8 mouse cellular contexts compared by ENCODE assay signal in genomic region chr2:30657674-30658479, GRCm38 (mm10).
DNase-seq lines count a peak whose midpoint lies in the region; ATAC-seq lines count a peak whose summit lies in the region.

No protein-coding gene starts in this region.

- no peaks in the 10 kb centered on the region for H3K36me3 ChIP-seq in forebrain, embryonic 11.5 days (ENCODE audit: control insufficient read depth, insufficient read depth, low read length)
- H3K36me3 ChIP-seq in hindbrain, embryonic 15.5 days = no peaks in the 10 kb centered on the region
- H3K36me3 ChIP-seq in liver, embryonic 12.5 days = no peaks in the 10 kb centered on the region
- no peaks in the 10 kb centered on the region for H3K36me3 ChIP-seq in neural tube, embryonic 13.5 days

- H3K27ac ChIP-seq in forebrain, embryonic 11.5 days (ENCODE audit: low read depth, low read length) = peak overlapping the region; percentile 97
- H3K27ac ChIP-seq in hindbrain, embryonic 15.5 days (replicated peaks) = peak overlapping the region; percentile 99
- H3K27ac ChIP-seq in liver, embryonic 12.5 days = peak overlapping the region; percentile 80
- H3K27ac ChIP-seq in neural tube, embryonic 13.5 days (replicated peaks) = peak overlapping the region; percentile 100

- peak overlapping the region; percentile 31 for H3K4me3 ChIP-seq in forebrain, embryonic 11.5 days (ENCODE audit: low read depth, low read length)
- peak overlapping the region; percentile 27 for H3K4me3 ChIP-seq in hindbrain, embryonic 15.5 days
- peak overlapping the region; percentile 66 for H3K4me3 ChIP-seq in liver, embryonic 12.5 days
- peak overlapping the region; percentile 30 for H3K4me3 ChIP-seq in neural tube, embryonic 13.5 days

- peaks cover 51% of the 10 kb centered on the region for H3K4me1 ChIP-seq in forebrain, embryonic 11.5 days (replicated peaks; ENCODE audit: control insufficient read depth, insufficient read depth, low read length)
- peaks cover 74% of the 10 kb centered on the region for H3K4me1 ChIP-seq in hindbrain, embryonic 15.5 days (replicated peaks)
- H3K4me1 ChIP-seq in liver, embryonic 12.5 days = peaks cover 49% of the 10 kb centered on the region
- H3K4me1 ChIP-seq in neural tube, embryonic 13.5 days (replicated peaks) = peaks cover 91% of the 10 kb centered on the region

- no peaks in the 10 kb centered on the region for H3K27me3 ChIP-seq in forebrain, embryonic 11.5 days (ENCODE audit: control insufficient read depth, insufficient read depth, low read length)
- H3K27me3 ChIP-seq in hindbrain, embryonic 15.5 days = no peaks in the 10 kb centered on the region
- H3K27me3 ChIP-seq in liver, embryonic 12.5 days (replicated peaks) = peaks cover 20% of the 10 kb centered on the region; the same call in 1 of the 2 replicates
- H3K27me3 ChIP-seq in neural tube, embryonic 13.5 days = no peaks in the 10 kb centered on the region

- peak; percentile 86 for DNase-seq in ovary, adult 18-20 months (ENCODE audit: low spot score)
- no peak for DNase-seq in ovary, postnatal 10 days (ENCODE audit: low spot score)
- DNase-seq in adrenal gland, adult 18-20 months (ENCODE audit: low spot score in 2 of 2) = peak; percentile 53 to 68
- DNase-seq in forebrain, embryonic 11.5 days (ENCODE audit: low spot score) = peak; percentile 76
- peak; percentile 24 for DNase-seq in urinary bladder, postnatal 25 days (ENCODE audit: low spot score)

- H3K4me2 ChIP-seq in forebrain, embryonic 11.5 days (ENCODE audit: low read depth, low read length, severe bottlenecking) = peak overlapping the region; percentile 84
- peak overlapping the region; percentile 57 for H3K4me2 ChIP-seq in hindbrain, embryonic 15.5 days
- H3K4me2 ChIP-seq in liver, embryonic 12.5 days = peak overlapping the region; percentile 94
- peak overlapping the region; percentile 59 for H3K4me2 ChIP-seq in neural tube, embryonic 13.5 days

- no peaks in the 10 kb centered on the region for H3K9me3 ChIP-seq in forebrain, embryonic 11.5 days (ENCODE audit: control insufficient read depth, low read length)
- no peaks in the 10 kb centered on the region for H3K9me3 ChIP-seq in hindbrain, embryonic 15.5 days
- H3K9me3 ChIP-seq in liver, embryonic 12.5 days (replicated peaks) = no peaks in the 10 kb centered on the region
- no peaks in the 10 kb centered on the region for H3K9me3 ChIP-seq in neural tube, embryonic 13.5 days

- peak; percentile 60 for ATAC-seq in forebrain, embryonic 11.5 days (replicated peaks; ENCODE audit: low FRiP score)
- ATAC-seq in hindbrain, embryonic 15.5 days (ENCODE audit: low FRiP score, low read depth) = peak; percentile 49; the same call in 1 of the 2 replicates
- peak; percentile 11 for ATAC-seq in liver, embryonic 12.5 days
- ATAC-seq in neural tube, embryonic 13.5 days (ENCODE audit: low read depth) = peak; percentile 47

- WGBS in forebrain, embryonic 11.5 days = under 1% methylated on average over 42 of the region's 42 CpGs
- WGBS in hindbrain, embryonic 15.5 days = 2% methylated on average over 42 of the region's 42 CpGs
- 4% methylated on average over 42 of the region's 42 CpGs for WGBS in liver, embryonic 12.5 days (ENCODE audit: insufficient replicate concordance)
- WGBS in neural tube, embryonic 13.5 days = under 1% methylated on average over 42 of the region's 42 CpGs

- H3K9ac ChIP-seq in forebrain, embryonic 11.5 days (ENCODE audit: low read length) = peak overlapping the region; percentile 70
- peak overlapping the region; percentile 42 for H3K9ac ChIP-seq in hindbrain, embryonic 15.5 days
- H3K9ac ChIP-seq in liver, embryonic 12.5 days = peak overlapping the region; percentile 74
- H3K9ac ChIP-seq in neural tube, embryonic 13.5 days = peak overlapping the region; percentile 65
